Mouse (Mus musculus) spleen, adult 2 months (tissue): ENCODE results near the gene Stk16.

Experiments
- CTCF ChIP-seq: fragments of 200-500 bp; IDR thresholded peaks from 2 replicates; pipeline ENCODE4 v1.5.1; 2011; ENCODE audit warnings: mild to moderate bottlenecking, inconsistent platforms; ENCODE audit not compliant: insufficient read depth, insufficient read length, insufficient replicate concordance; ENCODE audit errors: extremely low read depth
- POLR2A ChIP-seq: fragments of 200-500 bp; IDR thresholded peaks from 2 replicates; pipeline ENCODE4 v1.6.1; 2011; ENCODE audit warnings: low read depth, low read length, inconsistent platforms

GRCm38 (mm10) chr1:75191258-75191621, 19.4 kb upstream of the Stk16 start:
- TF ChIP-seq POLR2A (no peak), CTCF (no peak)
